Mouse (Mus musculus) A20 (cell line): ENCODE measurements at regions not wholly inside any gene's neighbourhood (a gene's known extent, or its start where the extent isn't known, plus 50 kb on each side); places are given as distances from the start of the nearest gene placed in this dataset.

Experiments
- DNase-seq: peaks from one replicate; pipeline ENCODE4 v3.0.0-alpha.2; 2011; ENCODE audit warnings: low read depth, low spot score

- DNase-seq = no peak
Measured at GRCm38 (mm10) chr3:143447005-143447709, 565.4 kb upstream of the Pkn2 start.

GRCm38 (mm10) chr3:143417401-143417800 is 535.6 kb upstream of the Pkn2 start:
- DNase-seq = no peak

- DNase-seq = no peak
Measured at GRCm38 (mm10) chr3:143411655-143412054, 529.9 kb upstream of the Pkn2 start.

- no peak for DNase-seq
Measured at GRCm38 (mm10) chr3:143398966-143399365, 517.2 kb upstream of the Pkn2 start.

- no peak for DNase-seq
Measured at GRCm38 (mm10) chr3:143384357-143384756, 502.6 kb upstream of the Pkn2 start.

GRCm38 (mm10) chr3:143379193-143379592 is 497.4 kb upstream of the Pkn2 start:
- DNase-seq = no peak

- DNase-seq = no peak
Measured at GRCm38 (mm10) chr3:143377446-143377845, 495.6 kb upstream of the Pkn2 start.

- DNase-seq = no peak
Measured at GRCm38 (mm10) chr3:143375527-143376061, 493.8 kb upstream of the Pkn2 start.

- DNase-seq = no peak
Measured at GRCm38 (mm10) chr3:143373501-143373900, 491.7 kb upstream of the Pkn2 start.

- DNase-seq = no peak
Measured at GRCm38 (mm10) chr3:143369002-143369401, 487.2 kb upstream of the Pkn2 start.

- DNase-seq = no peak
Measured at GRCm38 (mm10) chr3:143340032-143340431, 458.2 kb upstream of the Pkn2 start.

GRCm38 (mm10) chr3:143333339-143333738 is 451.5 kb upstream of the Pkn2 start:
- no peak for DNase-seq

- DNase-seq = no peak
Measured at GRCm38 (mm10) chr3:143328521-143328920, 446.7 kb upstream of the Pkn2 start.

GRCm38 (mm10) chr3:143327652-143328051 is 445.8 kb upstream of the Pkn2 start:
- DNase-seq = no peak

- no peak for DNase-seq
Measured at GRCm38 (mm10) chr3:143316457-143316856, 434.7 kb upstream of the Pkn2 start.

- no peak for DNase-seq
Measured at GRCm38 (mm10) chr3:143291793-143292192, 410.0 kb upstream of the Pkn2 start.

- DNase-seq = no peak
Measured at GRCm38 (mm10) chr3:143264132-143264531, 382.3 kb upstream of the Pkn2 start.

- no peak for DNase-seq
Measured at GRCm38 (mm10) chr3:143252643-143253042, 370.8 kb upstream of the Pkn2 start.

- no peak for DNase-seq
Measured at GRCm38 (mm10) chr3:143252008-143252407, 370.2 kb upstream of the Pkn2 start.

GRCm38 (mm10) chr3:143242691-143243090 is 360.9 kb upstream of the Pkn2 start:
- no peak for DNase-seq

GRCm38 (mm10) chr3:143240545-143241383 is 359.0 kb upstream of the Pkn2 start:
- no peak for DNase-seq

- no peak for DNase-seq
Measured at GRCm38 (mm10) chr3:143238546-143238945, 356.7 kb upstream of the Pkn2 start.
